Mouse (Mus musculus) lung, postnatal 0 days (tissue): ENCODE measurements around the gene Shisa8. TPM values are rescaled to one million over a fixed set of nuclear protein-coding genes. Genes with fewer than 3 reads are reported as not detected.

Experiments used
- ATAC-seq: fragments of 200-750 bp; cut with Nextera tagmentation; 2 replicates; pipeline ENCODE4 v1.8.0; 2017; ENCODE audit warnings: moderate library complexity
- DNase-seq: peaks from one replicate; pipeline ENCODE4 v3.0.0-alpha.2; 2016; ENCODE audit warnings: low spot score
- H3K27ac ChIP-seq: fragments of 300-500 bp; sonication (generic); 2 replicates; pipeline ENCODE4 v1.5.1; 2014; ENCODE audit warnings: antibody characterized with exemption, mild to moderate bottlenecking, low read length, mixed read lengths
- H3K27me3 ChIP-seq: fragments of 300-500 bp; sonication (generic); replicated peaks from 2 replicates; pipeline ENCODE4 v1.6.1; 2014; ENCODE audit warnings: low read length, mixed read lengths; ENCODE audit not compliant: insufficient read depth
- H3K36me3 ChIP-seq: fragments of 300-500 bp; sonication (generic); 2 replicates; pipeline ENCODE4 v1.6.1; 2014; ENCODE audit warnings: low read length, mixed read lengths; ENCODE audit not compliant: insufficient read depth
- H3K4me1 ChIP-seq: fragments of 300-500 bp; sonication (generic); 2 replicates; pipeline ENCODE4 v1.6.1; 2014; ENCODE audit warnings: antibody characterized with exemption, low read depth, low read length, mixed read lengths; ENCODE audit not compliant: insufficient read depth
- H3K4me2 ChIP-seq: fragments of 300-500 bp; sonication (generic); replicated peaks from 2 replicates; pipeline ENCODE4 v1.6.1; 2014; ENCODE audit warnings: low read depth, mild to moderate bottlenecking, low read length, moderate library complexity, mixed read lengths
- H3K4me3 ChIP-seq: fragments of 300-500 bp; sonication (generic); 2 replicates; pipeline ENCODE4 v1.5.1; 2014; ENCODE audit warnings: low read depth, low read length
- H3K9ac ChIP-seq: fragments of 300-500 bp; sonication (generic); replicated peaks from 2 replicates; pipeline ENCODE4 v1.6.1; 2014; ENCODE audit warnings: low read depth, mild to moderate bottlenecking
- H3K9me3 ChIP-seq: fragments of 300-500 bp; sonication (generic); 2 replicates; pipeline ENCODE4 v1.6.1; 2016; ENCODE audit warnings: low read length, mixed read lengths
- CTCF ChIP-seq: IDR thresholded peaks from 2 replicates; pipeline ENCODE4 v1.5.1; 2016; ENCODE audit warnings: antibody characterized with exemption, mild to moderate bottlenecking
- EP300 ChIP-seq: IDR thresholded peaks from 2 replicates; pipeline ENCODE4 v1.6.1; 2016; ENCODE audit warnings: antibody characterized with exemption, mild to moderate bottlenecking, control low read depth
- WGBS: fragments of 180-500 bp; shearing (Covaris S2); extraction: QIAGEN DNeasy Blood & Tissue Kit; methylation state at CpG from one replicate; pipeline ENCODE4 v1.1.7; 2014; 5-methylcytosine and 5-hydroxymethylcytosine counted together
- polyA plus RNA-seq: library from polyadenylated mRNA; unstranded; fragments of >200 nt; fragmentation: Nextera tagmentation; extraction: Ambion mirVana; gene quantifications from 2 replicates; pipeline ENCODE4 v1.2.1, GENCODE M21; 2015

Gene Shisa8
- polyA plus RNA-seq, 1 experiment from 2014 or later: 0.29 TPM

DNA sequence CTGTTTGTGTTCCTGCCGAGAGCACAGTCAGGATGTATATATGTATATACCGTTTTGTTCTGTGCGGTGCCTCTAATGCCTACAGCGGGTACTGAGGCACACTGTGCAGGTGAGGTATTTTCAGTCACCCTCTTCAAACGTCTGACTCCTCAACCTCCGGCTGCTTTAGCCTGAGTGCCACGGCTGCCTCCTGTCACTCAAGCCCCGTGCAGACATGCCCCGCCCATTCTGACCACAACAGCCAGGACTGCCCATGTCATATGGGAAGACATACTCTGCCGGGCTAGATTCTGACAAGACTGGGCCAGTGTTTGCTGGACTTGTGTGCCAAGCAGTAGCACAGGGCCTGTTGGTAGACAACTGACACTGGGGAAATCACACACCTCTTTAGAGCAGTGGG, 23.0 kb upstream of the Shisa8 start:
- Histone ChIP-seq H3K4me3 (no peak overlapping the region), H3K27ac (no peak overlapping the region), H3K27me3 (no peaks in the 10 kb centered on the region), H3K9me3 (no peaks in the 10 kb centered on the region), H3K4me1 (no peaks in the 10 kb centered on the region), H3K36me3 (no peaks in the 10 kb centered on the region), H3K4me2 (no peak overlapping the region), H3K9ac (no peak overlapping the region)
- TF ChIP-seq CTCF (no peak), EP300 (no peak)
- peak; percentile 44 for ATAC-seq
- peak; percentile 21 for DNase-seq
- 44% methylated on average over 10 of the region's 10 CpGs for WGBS

DNA sequence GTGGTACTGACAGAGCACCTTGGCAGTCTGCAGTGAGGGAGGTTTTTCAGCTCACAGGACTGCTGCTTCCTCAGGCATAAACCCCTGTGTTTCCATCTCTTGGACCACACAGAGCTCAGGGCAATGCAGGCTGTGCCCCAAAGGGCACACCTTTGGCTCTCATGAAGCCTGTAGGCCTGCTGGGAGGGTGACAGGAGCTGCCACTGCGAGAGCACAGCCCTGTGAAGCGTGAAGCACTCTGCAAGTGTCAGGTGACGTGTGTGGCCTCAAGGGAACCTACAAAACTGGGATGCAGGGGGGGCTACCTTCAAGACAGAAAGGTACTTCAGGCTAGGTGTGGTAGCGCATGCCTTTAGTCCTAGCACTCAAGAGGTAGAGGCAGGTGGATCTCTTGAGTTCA, 20.0 kb upstream of the Shisa8 start:
- DNase-seq: no peak
- 56% methylated on average over 4 of the region's 4 CpGs for WGBS
- no peak overlapping the region for H3K9ac ChIP-seq

DNA sequence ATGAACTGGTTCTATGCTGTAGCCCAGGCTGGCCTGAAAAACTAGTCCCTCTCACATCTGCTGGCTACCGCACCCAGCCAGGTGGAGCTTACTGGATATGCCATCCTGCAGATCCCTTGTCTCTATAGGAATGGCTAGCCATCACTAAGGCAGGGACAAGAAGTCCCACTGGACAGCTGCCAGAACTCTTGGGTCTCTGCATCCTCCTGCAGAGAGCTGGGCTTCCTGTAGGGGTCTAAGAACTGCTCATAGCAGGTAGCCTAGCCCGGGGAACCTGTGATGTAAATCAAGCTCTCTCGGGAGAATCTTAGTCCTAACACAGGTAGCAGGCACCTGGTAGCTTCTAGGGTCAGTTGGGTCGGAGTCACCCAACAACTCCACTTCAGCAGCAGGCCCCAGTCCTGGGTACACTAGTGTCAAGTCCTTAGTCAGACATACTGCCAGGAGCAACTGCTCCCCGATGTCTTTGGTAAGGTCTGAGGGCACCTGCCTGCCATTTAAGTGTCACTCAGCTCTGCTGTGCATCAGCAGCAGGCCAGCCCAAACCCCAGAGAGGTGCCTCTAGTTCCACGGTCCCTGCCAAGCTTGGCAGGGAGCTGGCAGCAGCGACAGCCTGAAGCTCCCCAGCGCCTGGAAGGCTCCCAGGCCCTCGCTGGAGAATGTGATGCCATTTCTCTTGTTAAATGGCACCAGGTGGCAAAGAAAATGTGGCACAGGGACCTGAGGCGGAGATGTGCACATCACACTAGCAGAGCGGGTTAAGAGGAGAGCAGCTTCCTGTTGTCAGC, 19.2 kb upstream of the Shisa8 start:
- no peak for DNase-seq
- ATAC-seq: no peak
- TF ChIP-seq CTCF (no peak), EP300 (no peak)
- Histone ChIP-seq H3K4me1 (no peaks in the 10 kb centered on the region), H3K9me3 (no peaks in the 10 kb centered on the region), H3K4me3 (no peak overlapping the region), H3K36me3 (no peaks in the 10 kb centered on the region), H3K27ac (no peak overlapping the region), H3K4me2 (no peak overlapping the region), H3K9ac (no peak overlapping the region), H3K27me3 (no peaks in the 10 kb centered on the region)
- WGBS: 60% methylated on average over 11 of the region's 11 CpGs

More for the DNA sequence above, 20.0 kb upstream of the Shisa8 start:
- Histone ChIP-seq H3K27me3 (no peaks in the 10 kb centered on the region), H3K4me3 (no peak overlapping the region), H3K27ac (no peak overlapping the region), H3K9me3 (no peaks in the 10 kb centered on the region), H3K36me3 (no peaks in the 10 kb centered on the region), H3K4me1 (no peaks in the 10 kb centered on the region), H3K4me2 (no peak overlapping the region)
- ATAC-seq: no peak
- TF ChIP-seq EP300 (no peak), CTCF (no peak)

GRCm38 (mm10) chr15:82231100-82231499, 18.5 kb upstream of the Shisa8 start:
- TF ChIP-seq EP300 (no peak), CTCF (no peak)
- Histone ChIP-seq H3K4me2 (no peak overlapping the region), H3K9ac (no peak overlapping the region), H3K36me3 (no peaks in the 10 kb centered on the region), H3K9me3 (no peaks in the 10 kb centered on the region), H3K27me3 (no peaks in the 10 kb centered on the region), H3K4me1 (no peaks in the 10 kb centered on the region), H3K4me3 (no peak overlapping the region), H3K27ac (no peak overlapping the region)
- DNase-seq (no peak), ATAC-seq (no peak)
- WGBS: 60% methylated on average over 4 of the region's 4 CpGs

DNA sequence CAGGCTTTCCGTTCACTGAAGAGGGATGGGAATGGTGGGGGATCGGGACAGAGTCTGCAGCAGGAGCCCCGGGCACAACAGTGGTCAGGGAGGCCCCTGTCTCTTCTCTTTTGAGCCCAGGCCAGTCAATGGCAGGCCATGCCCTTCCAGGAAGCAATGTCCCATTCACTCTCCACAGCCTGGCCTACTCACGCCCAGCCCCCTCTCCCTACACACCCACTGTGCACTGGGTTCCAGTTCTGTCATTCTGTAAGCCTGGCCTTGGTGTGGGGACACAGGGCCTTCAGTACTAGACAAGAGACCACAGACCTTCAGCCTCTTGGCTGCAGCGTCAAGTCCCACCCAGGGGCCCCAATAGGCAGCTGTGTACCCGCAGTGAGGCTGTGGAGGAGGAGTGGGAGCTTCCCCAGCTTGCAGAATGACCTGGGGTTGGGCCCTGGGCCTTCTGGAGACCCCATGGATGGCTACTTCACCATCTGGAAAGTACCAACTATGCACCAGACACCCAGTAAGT, 17.5 kb upstream of the Shisa8 start:
- DNase-seq: no peak
- no peaks in the 10 kb centered on the region for H3K36me3 ChIP-seq
- H3K9ac ChIP-seq: no peak overlapping the region
- H3K4me3 ChIP-seq: no peak overlapping the region
- no peaks in the 10 kb centered on the region for H3K27me3 ChIP-seq
- TF ChIP-seq EP300 (no peak), CTCF (no peak)
- no peak overlapping the region for H3K27ac ChIP-seq
- no peaks in the 10 kb centered on the region for H3K4me1 ChIP-seq
- 70% methylated on average over 6 of the region's 6 CpGs for WGBS
- ATAC-seq: no peak
- H3K9me3 ChIP-seq: no peaks in the 10 kb centered on the region
- H3K4me2 ChIP-seq: no peak overlapping the region

- Histone ChIP-seq H3K36me3 (no peaks in the 10 kb centered on the region), H3K4me3 (no peak overlapping the region), H3K27me3 (0 out of 2 replicates have a peak, but pooled peaks cover 4% of the 10 kb centered on the region), H3K4me1 (no peaks in the 10 kb centered on the region), H3K27ac (no peak overlapping the region), H3K4me2 (no peak overlapping the region), H3K9ac (no peak overlapping the region), H3K9me3 (no peaks in the 10 kb centered on the region)
- ATAC-seq: no peak
- no peak for DNase-seq
- TF ChIP-seq EP300 (no peak), CTCF (no peak)
- WGBS: 38% methylated on average over 11 of the region's 11 CpGs
These were observed 17.0 kb upstream of the Shisa8 start for GRCm38 (mm10) chr15:82229542-82230045.
